Mouse (Mus musculus): Measurements from ENCODE around the gene Tmem185b. TPM values are rescaled to one million over a fixed set of nuclear protein-coding genes. Genes with fewer than 3 reads are reported as not detected.
A peak's percentile ranks its signal among the peaks of the same experiment; 100 is the strongest.

The Tmem185b gene
- total RNA-seq, 2 experiments from 2014 or later = 20.2 to 20.6 TPM

DNA sequence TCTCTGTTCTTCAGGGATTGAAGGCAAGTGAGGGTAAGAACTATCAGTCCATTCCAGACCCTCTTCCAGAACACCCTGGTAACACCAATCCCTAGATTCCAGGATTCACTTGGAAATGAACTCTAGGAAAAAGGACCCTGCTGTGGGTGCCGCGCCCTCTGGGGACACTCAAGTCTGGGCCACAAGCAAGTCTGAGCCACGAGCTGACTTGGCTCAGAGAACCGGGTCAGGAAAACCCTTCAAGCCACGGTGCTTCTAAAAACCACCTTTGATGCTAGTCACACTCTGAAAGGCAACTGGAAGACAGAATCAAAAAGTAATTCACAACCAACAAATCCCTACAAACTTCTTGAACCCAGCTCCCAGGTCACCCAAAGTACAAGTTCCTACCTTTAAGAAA is 22.2 kb upstream of the Tmem185b start:
- DNase-seq = no peak

DNA sequence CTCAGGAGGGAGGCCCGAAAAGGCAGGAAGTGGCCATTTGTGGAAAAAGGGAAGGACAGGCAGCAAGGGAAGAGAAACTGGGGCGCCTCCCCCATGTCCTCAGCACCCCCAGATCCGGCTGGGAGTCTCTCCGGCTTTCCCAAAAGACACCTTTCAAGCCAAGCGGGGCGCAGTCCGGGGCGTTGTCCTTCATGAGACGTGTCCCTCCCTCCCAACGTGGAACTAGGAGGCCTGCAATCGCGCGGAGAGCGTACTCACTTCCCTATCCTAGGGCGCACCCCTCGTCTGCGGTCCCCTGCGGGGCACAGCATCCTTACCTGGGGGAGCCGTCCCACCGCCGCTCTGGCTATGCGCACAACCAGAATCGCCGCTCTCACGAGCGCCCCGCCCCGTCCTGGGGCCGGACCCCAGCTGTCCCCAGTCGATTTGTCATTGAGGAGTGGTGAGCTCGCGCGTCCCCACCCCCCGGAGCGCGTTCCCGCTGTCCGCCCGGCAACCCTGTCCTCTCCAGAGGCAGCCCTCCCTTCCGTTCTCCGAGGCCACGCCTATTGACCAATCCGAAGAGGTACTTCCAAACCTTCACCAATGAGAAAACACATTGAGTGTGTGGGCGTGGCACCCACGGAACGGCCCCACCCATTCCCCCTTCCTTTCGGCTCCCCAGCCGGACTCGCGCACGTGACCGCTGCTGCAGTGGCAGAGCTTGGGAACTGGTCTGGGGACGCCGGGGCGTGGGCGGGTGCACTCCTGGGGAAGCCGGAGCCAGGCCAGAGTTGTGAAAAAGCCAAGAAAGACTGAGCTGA is 21.5 kb upstream of the Tmem185b start, which contains the start of gene Ralb:
Ralb (minus strand) TSS at position 535 of the 803 bp plus-strand sequence.
- DNase-seq = peak; percentile 98

DNA sequence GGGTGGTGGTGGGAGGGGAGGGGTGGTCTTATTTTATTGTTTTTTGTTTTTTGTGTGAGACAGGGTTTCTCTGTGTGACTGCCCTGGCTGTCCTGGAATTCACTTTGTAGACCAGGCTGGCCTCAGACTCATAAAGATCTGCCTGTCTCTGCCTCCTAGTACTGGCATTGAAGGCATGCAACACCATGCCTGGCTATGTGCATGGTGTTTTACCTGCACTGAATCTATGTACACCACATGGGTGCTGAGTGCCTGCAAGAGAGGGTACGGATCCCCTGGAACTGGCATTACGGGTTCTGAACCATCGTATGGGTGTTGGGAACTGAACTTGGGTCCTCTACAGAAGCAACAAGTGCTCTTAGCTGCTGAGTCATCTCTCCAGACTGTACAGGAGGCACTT is 20.0 kb upstream of the Tmem185b start:
- DNase-seq = no peak

- DNase-seq = peak; percentile 66
These were observed 17.4 kb upstream of the Tmem185b start for GRCm38 (mm10) chr1:119508548-119508947.

DNA sequence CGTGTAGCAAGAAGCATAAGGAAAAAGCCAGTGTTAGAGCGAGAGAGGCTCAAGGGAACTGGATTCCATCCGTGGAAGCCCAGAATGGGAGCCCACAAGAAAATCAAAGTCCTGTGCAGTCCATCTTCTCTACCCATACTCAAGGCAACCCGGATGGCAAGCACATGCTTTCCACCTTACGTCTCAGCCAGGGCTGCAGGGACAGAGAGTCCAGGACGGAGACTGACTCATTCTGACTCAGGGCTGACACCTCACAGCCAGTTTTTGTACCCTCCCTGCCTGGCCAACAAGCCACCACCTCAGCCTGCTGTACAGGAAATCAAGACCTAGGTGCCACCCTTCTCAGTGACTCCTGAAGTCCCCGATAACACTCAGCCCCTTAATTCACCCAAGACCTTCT is 16.5 kb upstream of the Tmem185b start:
- DNase-seq = no peak

- DNase-seq = no peak
These were observed 15.6 kb upstream of the Tmem185b start for GRCm38 (mm10) chr1:119510409-119510808.

GRCm38 (mm10) chr1:119510857-119511256 is 15.1 kb upstream of the Tmem185b start:
- peak; percentile 39 for DNase-seq

- DNase-seq = peak; percentile 37
These were observed 7.9 kb upstream of the Tmem185b start for GRCm38 (mm10) chr1:119518060-119518459.

- no peak for DNase-seq
These were observed 7.2 kb upstream of the Tmem185b start for GRCm38 (mm10) chr1:119518786-119519185.

DNA sequence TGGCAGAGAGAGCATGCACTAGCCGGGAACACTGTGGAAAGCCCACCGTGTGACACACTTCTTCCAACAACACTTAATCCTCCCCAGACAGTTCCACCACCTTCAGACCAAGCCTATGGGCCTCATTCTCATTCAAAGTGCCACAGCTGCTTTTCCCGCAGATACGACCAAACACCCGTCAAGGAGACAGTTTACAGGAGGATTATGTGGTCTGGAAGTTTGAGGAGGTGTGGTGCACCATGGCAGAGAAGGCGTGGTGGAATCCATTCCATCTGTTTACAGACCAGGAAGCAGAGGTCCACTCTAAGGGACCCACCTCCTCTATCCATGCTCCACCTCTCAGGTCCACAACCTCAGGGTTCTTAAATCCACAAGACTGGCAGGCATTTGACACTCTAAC is 6.7 kb upstream of the Tmem185b start:
- DNase-seq = no peak

DNA sequence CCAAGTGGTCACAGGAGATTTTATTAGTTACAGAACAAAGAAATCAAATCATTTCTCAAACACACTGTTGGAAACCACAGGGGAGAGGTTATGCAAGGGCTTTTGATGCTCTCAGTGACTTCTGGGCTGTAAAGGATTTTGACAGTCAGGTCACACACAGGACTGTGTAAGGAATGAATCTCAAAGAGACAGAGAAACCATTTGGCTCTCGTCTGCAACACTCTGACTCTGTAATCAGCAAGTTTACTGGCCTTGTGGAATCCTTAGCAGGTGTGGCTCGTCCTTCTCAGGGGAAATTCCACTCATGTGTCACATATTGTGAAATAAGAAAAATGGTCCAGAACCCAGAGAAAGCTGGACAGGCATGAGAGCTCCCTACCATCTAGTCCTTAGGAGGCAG is 4.9 kb upstream of the Tmem185b start:
- no peak for DNase-seq

GRCm38 (mm10) chr1:119521681-119522080 is 4.3 kb upstream of the Tmem185b start:
- no peak for DNase-seq

- DNase-seq = no peak
These were observed 3.2 kb upstream of the Tmem185b start for GRCm38 (mm10) chr1:119522726-119523125.

DNA sequence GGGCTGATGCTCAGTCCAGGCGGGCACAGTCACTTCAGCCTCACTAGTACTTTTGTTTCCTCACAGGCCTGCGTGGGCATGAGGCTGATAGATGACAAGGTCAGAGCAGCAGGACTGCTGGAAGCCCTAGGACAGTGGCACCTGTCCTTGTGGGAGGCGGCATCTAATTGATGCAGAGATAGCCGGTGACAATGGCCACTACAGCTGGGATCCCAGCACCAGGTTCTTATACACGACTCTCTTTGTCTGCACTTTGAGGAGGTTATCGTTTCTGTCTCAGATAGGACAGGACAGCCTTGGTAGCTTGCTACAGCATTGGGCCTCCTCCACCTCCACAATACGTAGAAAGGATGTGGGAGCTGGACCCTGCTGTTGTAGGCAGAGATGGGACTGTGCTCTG is 2.6 kb upstream of the Tmem185b start:
- DNase-seq = no peak

GRCm38 (mm10) chr1:119523826-119524225 is 2.1 kb upstream of the Tmem185b start:
- DNase-seq = no peak

- DNase-seq = peak; percentile 73
These were observed 936 bp upstream of the Tmem185b start for GRCm38 (mm10) chr1:119525004-119525444.

GRCm38 (mm10) chr1:119530941-119531340 is 5.0 kb downstream of the Tmem185b start:
- DNase-seq = no peak

- no peak for DNase-seq
These were observed 6.2 kb downstream of the Tmem185b start for GRCm38 (mm10) chr1:119532165-119532564.

DNA sequence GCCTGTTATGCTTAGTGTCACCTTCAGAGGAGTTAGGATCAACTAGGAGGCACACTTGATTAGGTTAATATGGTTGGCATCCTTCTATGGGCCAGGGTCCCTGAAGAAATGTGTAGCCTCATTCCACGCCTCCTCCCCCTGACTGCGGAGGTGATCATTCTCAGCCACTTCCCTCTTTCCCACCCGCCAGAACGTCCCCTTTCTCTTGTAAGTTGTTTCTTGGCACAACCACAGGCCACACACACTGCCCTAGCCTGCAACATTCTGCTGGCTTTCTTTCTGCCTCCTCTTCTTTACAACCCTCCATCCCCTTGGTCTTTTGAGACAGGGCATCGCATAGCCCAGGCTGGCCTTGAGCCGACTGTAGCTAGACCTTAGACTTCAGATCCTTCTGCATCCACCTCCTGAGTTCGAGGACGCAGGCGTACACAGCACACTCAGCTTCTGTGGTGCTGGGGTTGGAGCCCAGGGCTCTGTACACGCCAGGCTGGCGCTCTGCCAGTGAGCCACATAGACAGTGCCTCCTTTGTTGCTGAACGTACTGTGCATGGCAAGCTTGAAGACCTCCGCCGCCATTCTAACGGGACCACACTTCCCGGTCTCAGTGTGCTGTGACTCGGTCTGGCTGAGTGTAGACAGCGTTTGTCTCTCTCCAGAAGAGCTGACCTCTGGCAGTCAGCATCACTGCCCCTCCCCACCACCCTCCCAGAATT is 7.3 kb downstream of the Tmem185b start:
- DNase-seq = no peak

GRCm38 (mm10) chr1:119534341-119534740 is 8.4 kb downstream of the Tmem185b start:
- DNase-seq = no peak

- DNase-seq = no peak
These were observed 10.2 kb downstream of the Tmem185b start for GRCm38 (mm10) chr1:119536122-119536521.

DNA sequence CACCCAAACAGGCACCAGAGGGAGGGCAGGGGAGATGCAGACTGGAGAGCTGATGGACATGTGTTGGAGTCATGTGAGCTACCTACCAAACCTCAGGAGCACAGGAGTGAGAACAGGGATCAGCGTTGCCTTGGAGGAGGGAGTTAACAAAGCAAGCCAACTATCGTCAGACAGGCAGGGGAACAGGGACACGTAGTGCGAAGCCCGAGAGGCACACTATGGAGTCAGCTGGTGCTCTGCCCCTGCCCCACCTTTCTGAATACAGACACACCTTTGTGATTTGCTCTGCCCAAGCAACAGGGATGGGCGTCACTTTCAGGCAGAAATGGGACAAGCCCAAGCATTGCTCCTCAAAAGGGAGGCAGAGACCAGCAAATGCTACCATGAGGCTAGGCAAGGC is 11.7 kb downstream of the Tmem185b start:
- DNase-seq = no peak

DNA sequence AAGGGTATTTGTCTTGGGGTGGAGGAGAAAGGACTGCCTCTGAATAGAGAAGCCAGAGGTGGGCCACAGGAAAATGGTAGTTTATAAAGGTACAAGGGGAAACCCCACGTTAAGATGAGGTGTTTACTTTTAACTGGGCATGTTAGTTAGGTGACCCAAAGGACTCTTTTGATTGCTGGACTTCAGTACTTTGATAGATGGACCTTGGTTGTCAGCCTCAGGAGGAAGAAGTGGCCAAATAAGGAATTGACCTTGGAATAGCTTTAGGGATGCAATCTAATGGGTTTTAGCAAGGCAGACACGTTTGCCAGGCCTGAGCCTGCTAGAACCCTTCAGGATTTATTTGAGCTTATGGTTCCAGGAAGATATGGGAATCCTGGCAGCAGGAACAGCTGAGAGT is 13.3 kb downstream of the Tmem185b start:
- DNase-seq = no peak

All from heart, postnatal 4 days (tissue).